Mouse (Mus musculus) CD4-positive helper T cell, adult 2 months (primary cell): Measurements from ENCODE around the gene Etaa1.
A peak's percentile ranks its signal among the peaks of the same experiment; 100 is the strongest.
"Not testable (repeated sequence)": the region's sequence is repeated elsewhere in the genome, so short reads cannot be mapped to it uniquely, and the experiment has no call there.

Source experiments
- DNase-seq: peaks from one replicate; pipeline ENCODE4 v3.0.0-alpha.2; 2012; ENCODE audit warnings: low read depth, missing footprints, low spot score

Gene Etaa1

GRCm38 (mm10) chr11:17953231-17954134 lies at the start of gene Etaa1:
Etaa1 (minus strand) TSS chr11:17953875.
- peak; percentile 94 for DNase-seq

- no peak for DNase-seq
Measured at GRCm38 (mm10) chr11:17994151-17994550, 40.5 kb upstream of the Etaa1 start.

- no peak for DNase-seq
Measured at GRCm38 (mm10) chr11:17992311-17992710, 38.6 kb upstream of the Etaa1 start.

- DNase-seq, result no peak
Measured at GRCm38 (mm10) chr11:17983331-17983730, 29.7 kb upstream of the Etaa1 start.

- no peak for DNase-seq
Measured at GRCm38 (mm10) chr11:17981246-17981645, 27.6 kb upstream of the Etaa1 start.

- DNase-seq, result no peak
Measured at GRCm38 (mm10) chr11:17975581-17975980, 21.9 kb upstream of the Etaa1 start.

DNA sequence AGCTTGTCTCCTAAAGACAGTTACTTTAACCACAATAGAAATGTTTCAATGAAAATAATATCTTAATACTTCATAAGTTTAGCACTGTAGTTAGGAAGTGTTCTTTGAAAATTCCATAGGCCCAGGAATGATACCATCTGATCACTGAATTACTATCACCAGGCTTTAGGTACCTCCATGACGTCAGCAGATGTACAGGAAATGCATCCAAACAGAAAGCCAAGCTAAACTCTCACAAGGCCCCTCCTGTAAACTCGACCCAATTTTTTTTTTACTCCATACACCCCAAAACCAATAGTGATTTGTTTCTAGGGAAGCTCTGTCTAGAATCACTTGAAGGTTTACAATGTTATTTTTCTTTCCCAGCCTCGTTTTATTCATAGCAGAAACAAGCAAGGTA lies 884 bp downstream of the Etaa1 start:
- peak; percentile 66 for DNase-seq

- no peak for DNase-seq
Measured at GRCm38 (mm10) chr11:17951336-17951735, 2.3 kb downstream of the Etaa1 start.

DNA sequence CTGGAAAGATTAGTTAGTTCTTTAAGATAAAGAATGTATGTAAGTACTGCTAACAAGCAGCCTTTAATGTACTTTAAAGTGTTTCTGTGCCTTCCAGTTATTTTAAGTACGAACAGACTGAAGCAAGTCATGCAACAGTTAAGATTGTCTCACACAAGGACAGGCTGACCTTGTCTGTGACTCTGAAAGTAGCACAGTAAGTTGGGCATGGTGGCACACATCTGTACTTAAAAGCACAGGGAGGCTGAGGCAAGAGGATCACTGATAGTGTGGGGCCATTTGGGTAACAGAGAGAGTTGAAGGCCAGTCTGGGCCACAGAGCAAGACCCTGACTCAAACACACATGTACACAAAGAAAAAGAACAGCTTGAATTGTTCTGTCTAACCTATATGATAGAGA lies 14.5 kb downstream of the Etaa1 start:
- no peak for DNase-seq

GRCm38 (mm10) chr11:17937931-17938330 lies 15.7 kb downstream of the Etaa1 start:
- no peak for DNase-seq

- DNase-seq, result no peak
Measured at GRCm38 (mm10) chr11:17917905-17918304, 35.8 kb downstream of the Etaa1 start.

GRCm38 (mm10) chr11:17917101-17917500 lies 36.6 kb downstream of the Etaa1 start:
- no peak for DNase-seq

- DNase-seq, result no peak
Measured at GRCm38 (mm10) chr11:17916486-17916885, 37.2 kb downstream of the Etaa1 start.

DNA sequence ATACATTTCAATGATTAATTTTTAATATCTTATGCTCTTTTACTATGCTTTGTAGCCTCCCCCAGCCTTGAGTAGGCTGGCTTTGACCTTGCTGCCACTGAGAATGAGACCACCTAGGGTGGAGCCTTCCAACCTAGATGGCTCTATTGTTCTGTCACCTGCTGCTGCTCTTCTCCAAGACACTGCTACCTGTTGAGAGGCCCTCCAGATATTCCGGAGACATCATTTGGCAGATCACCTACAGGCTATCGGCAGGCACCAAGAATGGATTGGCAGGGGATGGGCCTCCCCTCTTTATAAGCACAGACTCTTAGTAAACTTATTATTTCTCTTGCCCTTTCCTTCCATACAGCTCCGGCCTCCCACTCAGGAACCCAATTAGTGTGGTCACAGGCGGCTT lies 52.7 kb downstream of the Etaa1 start:
- not testable (repeated sequence) for DNase-seq
